Mouse (Mus musculus): ENCODE results near the gene Fcrl6.

GRCm38 (mm10) chr1:172631721-172632120 lies 29.4 kb upstream of the Fcrl6 start:
- TF ChIP-seq POLR2A (IDR thresholded peaks at IDR 0.05; ENCODE audit: insufficient read length, low read depth): no peak
- TF ChIP-seq MYOG (IDR thresholded peaks at IDR 0.05; ENCODE audit: control insufficient read depth in 1 of 3, insufficient read depth in 1 of 3, insufficient read length in 2 of 3, low read depth in 2 of 3): no peak
- no peak for TF ChIP-seq TCF3 (IDR thresholded peaks at IDR 0.05; ENCODE audit: insufficient read length, low read depth)
- no peak for TF ChIP-seq USF1 (IDR thresholded peaks at IDR 0.05; ENCODE audit: low read depth)
- TF ChIP-seq MAX (IDR thresholded peaks at IDR 0.05; ENCODE audit: low read depth): no peak

All from myocyte (in vitro differentiated cells).